Mouse (Mus musculus) heart, embryonic 11.5 days (tissue): ENCODE results near the gene Serpinb2. TPM values are rescaled to one million over a fixed set of nuclear protein-coding genes. Genes with fewer than 3 reads are reported as not detected.

Experiments used
- ATAC-seq: fragments of 200-750 bp; cut with Nextera tagmentation; replicated peaks from 2 replicates; pipeline ENCODE4 v1.8.0; 2017; ENCODE audit warnings: moderate library complexity; ENCODE audit not compliant: insufficient number of reproducible peaks, low FRiP score, low TSS enrichment
- H3K27ac ChIP-seq: fragments of 300-500 bp; sonication (generic); 2 replicates; pipeline ENCODE4 v1.5.1; 2014; ENCODE audit warnings: mild to moderate bottlenecking, low read depth, low read length
- H3K27me3 ChIP-seq: fragments of 300-500 bp; sonication (generic); 2 replicates; pipeline ENCODE4 v1.6.1; 2014; ENCODE audit warnings: mild to moderate bottlenecking, low read length, mixed read lengths; ENCODE audit not compliant: control insufficient read depth, insufficient read depth
- H3K36me3 ChIP-seq: fragments of 300-500 bp; sonication (generic); 2 replicates; pipeline ENCODE4 v1.6.1; 2014; ENCODE audit warnings: mild to moderate bottlenecking, low read length, moderate library complexity, mixed read lengths; ENCODE audit not compliant: control insufficient read depth, insufficient read depth
- H3K4me1 ChIP-seq: fragments of 300-500 bp; sonication (generic); 2 replicates; pipeline ENCODE4 v1.6.1; 2014; ENCODE audit warnings: low read length; ENCODE audit not compliant: control insufficient read depth, insufficient read depth
- H3K4me2 ChIP-seq: fragments of 300-500 bp; sonication (generic); 2 replicates; pipeline ENCODE4 v1.6.1; 2014; ENCODE audit warnings: mild to moderate bottlenecking, moderate library complexity
- H3K4me3 ChIP-seq: fragments of 300-500 bp; sonication (generic); 2 replicates; pipeline ENCODE4 v1.5.1; 2014; ENCODE audit warnings: low read depth, low read length
- H3K9ac ChIP-seq: fragments of 300-500 bp; sonication (generic); 2 replicates; pipeline ENCODE4 v1.6.1; 2014; ENCODE audit warnings: mild to moderate bottlenecking, low read depth, low read length, moderate library complexity
- H3K9me3 ChIP-seq: fragments of 300-500 bp; sonication (generic); replicated peaks from 2 replicates; pipeline ENCODE4 v1.6.1; 2016; ENCODE audit warnings: low read length; ENCODE audit not compliant: control insufficient read depth
- WGBS: fragments of 180-500 bp; shearing (Covaris S2); extraction: QIAGEN DNeasy Blood & Tissue Kit; methylation state at CpG from one replicate; pipeline ENCODE4 v1.1.7; 2014; ENCODE audit not compliant: insufficient replicate concordance; 5-methylcytosine and 5-hydroxymethylcytosine counted together
- polyA plus RNA-seq: library from polyadenylated mRNA; unstranded; fragments of >200 nt; fragmentation: Nextera tagmentation; extraction: Ambion mirVana; gene quantifications from 2 replicates; pipeline ENCODE4 v1.2.1, GENCODE M21; 2014

Serpinb2 gene
- polyA plus RNA-seq, 1 experiment from 2014 or later, result 0.26 TPM

GRCm38 (mm10) chr1:107559494-107559893 lies 48.3 kb downstream of the Serpinb2 start:
- Histone ChIP-seq H3K36me3 (no peaks in the 10 kb centered on the region), H3K27ac (no peak overlapping the region), H3K27me3 (no peaks in the 10 kb centered on the region), H3K9me3 (no peaks in the 10 kb centered on the region), H3K9ac (no peak overlapping the region), H3K4me3 (no peak overlapping the region), H3K4me2 (no peak overlapping the region), H3K4me1 (no peaks in the 10 kb centered on the region)
- 84% methylated on average over 3 of the region's 3 CpGs for WGBS
- no peak for ATAC-seq

GRCm38 (mm10) chr1:107562110-107562509 lies 50.9 kb downstream of the Serpinb2 start:
- no peaks in the 10 kb centered on the region for H3K9me3 ChIP-seq
- H3K9ac ChIP-seq, result no peak overlapping the region
- H3K4me3 ChIP-seq, result no peak overlapping the region
- H3K27ac ChIP-seq, result no peak overlapping the region
- no peaks in the 10 kb centered on the region for H3K27me3 ChIP-seq
- no peak overlapping the region for H3K4me2 ChIP-seq
- no peaks in the 10 kb centered on the region for H3K4me1 ChIP-seq
- no peaks in the 10 kb centered on the region for H3K36me3 ChIP-seq
- ATAC-seq, result no peak
- 73% methylated on average over 1 of the region's 1 CpGs for WGBS

GRCm38 (mm10) chr1:107565644-107566043 lies 54.4 kb downstream of the Serpinb2 start:
- no peak overlapping the region for H3K4me2 ChIP-seq
- no peak overlapping the region for H3K4me3 ChIP-seq
- H3K36me3 ChIP-seq, result no peaks in the 10 kb centered on the region
- no peaks in the 10 kb centered on the region for H3K9me3 ChIP-seq
- H3K27me3 ChIP-seq, result no peaks in the 10 kb centered on the region
- no peak overlapping the region for H3K27ac ChIP-seq
- ATAC-seq, result no peak
- no peaks in the 10 kb centered on the region for H3K4me1 ChIP-seq
- no peak overlapping the region for H3K9ac ChIP-seq

- no peaks in the 10 kb centered on the region for H3K36me3 ChIP-seq
Measured at GRCm38 (mm10) chr1:107576094-107576493, 64.9 kb downstream of the Serpinb2 start.

GRCm38 (mm10) chr1:107577514-107577913 lies 66.3 kb downstream of the Serpinb2 start:
- no peaks in the 10 kb centered on the region for H3K36me3 ChIP-seq
- no peak overlapping the region for H3K4me3 ChIP-seq
- H3K27me3 ChIP-seq, result no peaks in the 10 kb centered on the region
- no peaks in the 10 kb centered on the region for H3K4me1 ChIP-seq
- no peak overlapping the region for H3K27ac ChIP-seq
- no peak overlapping the region for H3K9ac ChIP-seq
- 69% methylated on average over 1 of the region's 1 CpGs for WGBS
- H3K9me3 ChIP-seq, result no peaks in the 10 kb centered on the region
- ATAC-seq, result no peak
- H3K4me2 ChIP-seq, result no peak overlapping the region

More at GRCm38 (mm10) chr1:107576094-107576493, 64.9 kb downstream of the Serpinb2 start:
- no peak for ATAC-seq
- H3K4me3 ChIP-seq, result no peak overlapping the region
- no peak overlapping the region for H3K4me2 ChIP-seq
- H3K27ac ChIP-seq, result no peak overlapping the region
- H3K4me1 ChIP-seq, result no peaks in the 10 kb centered on the region
- H3K9ac ChIP-seq, result no peak overlapping the region
- 73% methylated on average over 2 of the region's 2 CpGs for WGBS
- no peaks in the 10 kb centered on the region for H3K27me3 ChIP-seq
- no peaks in the 10 kb centered on the region for H3K9me3 ChIP-seq

GRCm38 (mm10) chr1:107581220-107581619 lies 70.0 kb downstream of the Serpinb2 start:
- Histone ChIP-seq H3K36me3 (no peaks in the 10 kb centered on the region), H3K27me3 (no peaks in the 10 kb centered on the region), H3K9me3 (no peaks in the 10 kb centered on the region), H3K4me3 (no peak overlapping the region), H3K4me2 (no peak overlapping the region), H3K27ac (no peak overlapping the region), H3K4me1 (no peaks in the 10 kb centered on the region), H3K9ac (no peak overlapping the region)
- ATAC-seq, result no peak
- WGBS, result 73% methylated on average over 1 of the region's 1 CpGs

GRCm38 (mm10) chr1:107582900-107583299 lies 71.7 kb downstream of the Serpinb2 start:
- no peaks in the 10 kb centered on the region for H3K4me1 ChIP-seq
- H3K9me3 ChIP-seq, result no peaks in the 10 kb centered on the region
- H3K4me3 ChIP-seq, result no peak overlapping the region
- H3K27ac ChIP-seq, result no peak overlapping the region
- H3K4me2 ChIP-seq, result no peak overlapping the region
- ATAC-seq, result no peak
- H3K36me3 ChIP-seq, result no peaks in the 10 kb centered on the region
- H3K27me3 ChIP-seq, result no peaks in the 10 kb centered on the region
- H3K9ac ChIP-seq, result no peak overlapping the region

GRCm38 (mm10) chr1:107583958-107584376 lies 72.7 kb downstream of the Serpinb2 start:
- Histone ChIP-seq H3K36me3 (no peaks in the 10 kb centered on the region), H3K9ac (no peak overlapping the region), H3K27ac (no peak overlapping the region), H3K27me3 (no peaks in the 10 kb centered on the region), H3K9me3 (no peaks in the 10 kb centered on the region), H3K4me1 (no peaks in the 10 kb centered on the region), H3K4me2 (no peak overlapping the region), H3K4me3 (no peak overlapping the region)
- 23% methylated on average over 1 of the region's 1 CpGs for WGBS
- ATAC-seq, result no peak

- no peaks in the 10 kb centered on the region for H3K9me3 ChIP-seq
- no peak for ATAC-seq
- no peak overlapping the region for H3K9ac ChIP-seq
- H3K4me2 ChIP-seq, result no peak overlapping the region
- 82% methylated on average over 3 of the region's 3 CpGs for WGBS
- H3K27ac ChIP-seq, result no peak overlapping the region
- no peaks in the 10 kb centered on the region for H3K27me3 ChIP-seq
- H3K36me3 ChIP-seq, result no peaks in the 10 kb centered on the region
- H3K4me3 ChIP-seq, result no peak overlapping the region
- H3K4me1 ChIP-seq, result no peaks in the 10 kb centered on the region
Measured at GRCm38 (mm10) chr1:107584932-107585331, 73.7 kb downstream of the Serpinb2 start.
